Mouse (Mus musculus) forebrain, postnatal 0 days (tissue): Measurements from ENCODE around the gene Esrrg. TPM values are rescaled to one million over a fixed set of nuclear protein-coding genes. Genes with fewer than 3 reads are reported as not detected.
A peak's percentile ranks its signal among the peaks of the same experiment; 100 is the strongest.

ENCODE experiments used
- ATAC-seq: fragments of 200-750 bp; cut with Nextera tagmentation; 2 replicates; pipeline ENCODE4 v1.8.0; 2017; ENCODE audit warnings: mild to moderate bottlenecking, moderate library complexity
- DNase-seq: peaks from one replicate; pipeline ENCODE4 v3.0.0-alpha.2; 2015
- H3K27ac ChIP-seq: fragments of 300-500 bp; sonication (generic); 2 replicates; pipeline ENCODE4 v1.5.1; 2014; ENCODE audit warnings: low read depth, mild to moderate bottlenecking, antibody characterized with exemption, low read length, moderate library complexity, mixed read lengths
- H3K27me3 ChIP-seq: fragments of 300-500 bp; sonication (generic); 2 replicates; pipeline ENCODE4 v1.6.1; 2014; ENCODE audit warnings: mild to moderate bottlenecking, low read length, mixed read lengths; ENCODE audit not compliant: insufficient read depth
- H3K36me3 ChIP-seq: fragments of 300-500 bp; sonication (generic); 2 replicates; pipeline ENCODE4 v1.6.1; 2014; ENCODE audit warnings: mild to moderate bottlenecking, moderate library complexity; ENCODE audit not compliant: insufficient read depth
- H3K4me1 ChIP-seq: fragments of 300-500 bp; sonication (generic); 2 replicates; pipeline ENCODE4 v1.6.1; 2014; ENCODE audit warnings: antibody characterized with exemption; ENCODE audit not compliant: insufficient read depth
- H3K4me2 ChIP-seq: fragments of 300-500 bp; sonication (generic); 2 replicates; pipeline ENCODE4 v1.6.1; 2014; ENCODE audit warnings: low read depth, mild to moderate bottlenecking, moderate library complexity
- H3K4me3 ChIP-seq: fragments of 300-500 bp; sonication (generic); 2 replicates; pipeline ENCODE4 v1.5.1; 2014; ENCODE audit warnings: low read depth, low read length, mixed read lengths
- H3K9ac ChIP-seq: fragments of 300-500 bp; sonication (generic); 2 replicates; pipeline ENCODE4 v1.6.1; 2014; ENCODE audit warnings: mild to moderate bottlenecking
- H3K9me3 ChIP-seq: fragments of 300-500 bp; sonication (generic); 2 replicates; pipeline ENCODE4 v1.6.1; 2016; ENCODE audit warnings: low read length
- CTCF ChIP-seq: sonication (generic); IDR thresholded peaks from 2 replicates; pipeline ENCODE4 v1.5.1; 2016; ENCODE audit warnings: antibody characterized with exemption, control low read depth, low read depth
- WGBS: fragments of 180-500 bp; shearing (Covaris S2); extraction: QIAGEN DNeasy Blood & Tissue Kit; methylation state at CpG from one replicate; pipeline ENCODE4 v1.1.7; 2014; 5-methylcytosine and 5-hydroxymethylcytosine counted together
- polyA plus RNA-seq: library from polyadenylated mRNA; unstranded; fragments of >200 nt; fragmentation: Nextera tagmentation; extraction: Ambion mirVana; gene quantifications from 2 replicates; pipeline ENCODE4 v1.2.1, GENCODE M21; 2015
- total RNA-seq: library from RNA; depleted of rRNA; stranded (reverse); fragments of >200 nt; gene quantifications from 2 replicates; pipeline ENCODE4 v1.2.3, GENCODE M21; 2014

Esrrg gene
- total and polyA plus RNA-seq, 2 experiments from 2014 or later: 9.2 to 11.9 TPM

DNA sequence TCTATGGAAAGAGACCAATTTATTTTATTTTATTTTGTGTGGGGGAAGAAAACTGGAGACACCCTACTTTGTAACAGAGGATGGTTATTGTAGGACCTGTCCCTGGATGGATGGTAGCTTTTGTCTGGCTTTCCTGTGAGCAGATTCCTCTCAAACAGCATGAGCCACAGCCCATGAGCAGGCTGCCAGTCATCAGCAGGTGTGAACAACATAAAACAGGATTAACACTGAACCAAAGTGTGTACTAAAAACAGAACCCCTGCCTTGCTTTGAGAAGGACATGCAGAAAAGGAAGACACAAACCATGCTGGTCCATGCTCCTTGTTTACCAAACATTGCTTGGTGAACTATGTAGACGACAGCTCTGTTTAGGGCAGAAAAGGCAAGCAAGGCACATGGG lies 402.3 kb downstream of the Esrrg start:
- ATAC-seq (no peak), DNase-seq (no peak)
- H3K9ac ChIP-seq: no peak overlapping the region
- H3K27me3 ChIP-seq: no peaks in the 10 kb centered on the region
- no peak overlapping the region for H3K4me2 ChIP-seq
- H3K9me3 ChIP-seq: no peaks in the 10 kb centered on the region
- H3K4me3 ChIP-seq: no peak overlapping the region
- no peaks in the 10 kb centered on the region for H3K36me3 ChIP-seq
- TF ChIP-seq CTCF: no peak
- H3K4me1 ChIP-seq: no peaks in the 10 kb centered on the region
- 87% methylated on average over 1 of the region's 1 CpGs for WGBS
- H3K27ac ChIP-seq: no peak overlapping the region

DNA sequence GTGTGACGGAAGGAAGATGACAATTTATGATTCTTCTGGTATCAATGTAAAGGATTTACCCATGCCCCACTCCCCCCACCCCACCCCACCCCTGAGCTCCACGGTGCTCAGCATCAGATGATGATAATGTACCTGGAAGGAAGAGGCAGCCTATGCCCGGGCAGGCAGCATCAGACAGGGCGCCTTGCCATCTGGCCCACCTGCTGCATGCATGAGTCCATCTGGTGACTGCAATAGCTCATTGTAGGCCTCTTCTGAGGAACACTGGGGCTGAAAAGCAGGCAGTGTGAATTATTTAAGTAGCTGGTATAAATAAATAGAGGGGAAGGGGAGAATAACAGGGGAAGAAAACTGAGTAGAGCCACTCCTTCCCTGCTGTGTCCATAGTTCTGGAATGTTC lies 405.8 kb downstream of the Esrrg start:
- no peak for TF ChIP-seq CTCF

DNA sequence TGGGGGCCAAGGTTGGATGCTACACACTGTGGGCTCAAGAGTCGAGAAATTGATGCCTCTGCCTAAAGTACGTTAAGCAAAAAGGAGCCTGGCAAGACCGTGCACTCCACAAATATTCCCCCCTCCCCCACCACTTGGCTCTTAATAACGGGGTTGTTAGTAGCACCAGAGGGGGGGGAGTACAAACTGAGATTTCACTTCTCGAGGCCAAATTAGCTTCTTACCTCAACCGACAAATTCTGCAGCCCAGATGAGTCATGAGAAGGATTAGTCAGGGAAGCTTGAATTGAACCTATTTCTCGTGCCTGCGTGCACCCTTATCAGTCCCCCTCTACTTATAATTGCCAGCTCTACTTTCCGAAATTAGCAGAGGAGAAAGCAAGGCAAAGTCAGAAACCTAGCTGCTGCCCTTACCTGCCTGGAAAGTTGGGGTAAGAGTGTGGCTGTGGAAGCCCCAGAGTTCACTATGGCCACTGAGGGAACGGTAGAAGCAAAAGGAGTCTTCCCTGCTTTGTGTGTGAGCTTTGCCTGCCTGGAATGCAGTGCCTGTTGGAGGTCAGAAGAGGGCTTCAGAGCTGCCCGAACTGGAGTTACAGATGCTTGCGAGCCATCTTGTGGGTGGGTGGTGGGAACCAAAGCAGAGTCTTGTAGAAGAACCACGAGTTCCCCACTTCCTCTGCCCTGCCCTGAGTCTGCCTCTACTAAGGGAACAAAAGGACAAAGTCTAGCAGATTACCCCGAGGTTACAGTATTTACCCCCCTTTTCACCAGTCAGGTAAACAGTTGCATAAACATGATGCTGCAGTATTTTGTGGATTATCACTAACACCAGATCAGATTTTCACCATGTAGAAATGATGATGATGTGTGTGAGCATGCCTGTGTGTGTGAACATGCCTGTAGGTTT lies 409.6 kb downstream of the Esrrg start:
- no peak overlapping the region for H3K4me3 ChIP-seq
- no peaks in the 10 kb centered on the region for H3K9me3 ChIP-seq
- TF ChIP-seq CTCF: no peak
- ATAC-seq (no peak), DNase-seq (no peak)
- H3K4me2 ChIP-seq: no peak overlapping the region
- no peaks in the 10 kb centered on the region for H3K4me1 ChIP-seq
- no peak overlapping the region for H3K27ac ChIP-seq
- 40% methylated on average over 14 of the region's 14 CpGs for WGBS
- no peak overlapping the region for H3K9ac ChIP-seq
- H3K36me3 ChIP-seq: no peaks in the 10 kb centered on the region
- no peaks in the 10 kb centered on the region for H3K27me3 ChIP-seq

More for the DNA sequence above, 405.8 kb downstream of the Esrrg start:
- Histone ChIP-seq H3K4me2 (no peak overlapping the region), H3K9me3 (no peaks in the 10 kb centered on the region), H3K27me3 (no peaks in the 10 kb centered on the region), H3K9ac (no peak overlapping the region), H3K27ac (no peak overlapping the region), H3K4me1 (no peaks in the 10 kb centered on the region), H3K36me3 (no peaks in the 10 kb centered on the region), H3K4me3 (no peak overlapping the region)
- 52% methylated on average over 4 of the region's 4 CpGs for WGBS
- ATAC-seq (no peak), DNase-seq (no peak)

DNA sequence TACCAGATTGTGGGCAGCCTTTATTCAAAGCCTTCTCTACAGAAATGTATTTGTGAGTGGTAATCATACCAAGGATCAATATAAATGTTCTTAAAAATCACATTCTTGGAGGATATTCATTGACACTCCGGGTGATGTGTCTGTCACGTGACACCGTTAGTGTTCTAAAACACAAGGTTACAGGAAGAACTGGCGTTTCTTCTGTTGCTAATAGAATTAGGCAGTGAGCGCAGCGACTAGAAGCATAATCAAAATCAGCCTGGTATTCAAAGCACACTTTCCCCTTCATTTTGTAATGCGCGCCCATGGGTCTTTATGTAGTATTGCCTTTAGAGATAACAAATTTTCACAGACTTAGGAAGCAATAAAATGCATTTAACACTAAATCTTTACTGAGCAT lies 420.6 kb downstream of the Esrrg start:
- H3K36me3 ChIP-seq: no peaks in the 10 kb centered on the region
- no peaks in the 10 kb centered on the region for H3K9me3 ChIP-seq
- DNase-seq: no peak
- no peak overlapping the region for H3K4me2 ChIP-seq
- no peaks in the 10 kb centered on the region for H3K4me1 ChIP-seq
- no peak for TF ChIP-seq CTCF
- ATAC-seq: no peak
- no peak overlapping the region for H3K9ac ChIP-seq
- WGBS: 40% methylated on average over 8 of the region's 8 CpGs
- no peak overlapping the region for H3K27ac ChIP-seq
- no peaks in the 10 kb centered on the region; the same call in 1 of the 2 replicates for H3K27me3 ChIP-seq
- no peak overlapping the region for H3K4me3 ChIP-seq

DNA sequence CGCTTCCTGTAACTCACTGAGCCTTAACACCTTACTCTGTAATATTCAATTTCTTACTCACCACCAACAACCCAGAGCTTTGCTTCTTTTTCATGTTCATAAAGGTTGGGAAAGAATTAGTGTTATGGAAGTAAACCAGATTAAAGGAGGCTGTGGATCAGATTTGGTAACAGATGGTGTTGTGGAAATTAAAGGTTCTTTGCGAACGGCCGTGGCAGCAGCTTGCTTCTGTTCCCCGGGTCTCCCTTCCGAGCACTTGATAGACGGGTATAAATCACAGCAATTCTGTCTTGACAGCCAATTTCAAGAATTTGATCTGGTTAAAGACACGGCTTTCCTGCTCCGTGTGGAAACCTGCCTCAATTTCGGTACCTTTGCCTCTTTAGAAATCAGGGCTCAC lies 421.5 kb downstream of the Esrrg start:
- Histone ChIP-seq H3K4me3 (no peak overlapping the region), H3K9me3 (no peaks in the 10 kb centered on the region), H3K4me2 (no peak overlapping the region), H3K4me1 (no peaks in the 10 kb centered on the region), H3K27me3 (no peaks in the 10 kb centered on the region; the same call in 1 of the 2 replicates), H3K36me3 (no peaks in the 10 kb centered on the region), H3K27ac (no peak overlapping the region), H3K9ac (no peak overlapping the region)
- TF ChIP-seq CTCF: no peak
- 31% methylated on average over 10 of the region's 10 CpGs for WGBS
- ATAC-seq: no peak
- DNase-seq: no peak

DNA sequence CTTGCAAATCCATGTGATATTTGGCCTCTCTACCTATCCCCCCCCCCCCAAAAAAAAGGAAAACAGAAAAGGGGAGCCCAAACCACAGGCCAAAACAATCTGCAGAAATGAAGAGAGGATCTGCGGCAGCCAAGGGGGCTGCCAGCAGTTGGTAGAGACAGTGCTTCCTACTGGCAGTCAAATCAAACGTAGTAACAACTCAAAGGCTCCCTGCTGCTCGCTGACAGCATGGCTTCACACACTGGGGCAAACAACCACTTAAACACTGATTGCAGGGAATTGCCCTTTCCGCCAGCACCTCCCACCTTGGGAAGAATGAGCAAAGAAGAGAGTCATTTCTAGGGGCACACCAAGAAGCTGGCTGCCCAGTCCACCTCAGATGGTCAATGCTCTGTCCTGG lies 422.7 kb downstream of the Esrrg start:
- 0 out of 2 replicates have a peak, but pooled peaks have one; percentile 9 for TF ChIP-seq CTCF
- no peak for DNase-seq
- Histone ChIP-seq H3K9ac (no peak overlapping the region), H3K36me3 (no peaks in the 10 kb centered on the region), H3K27me3 (no peaks in the 10 kb centered on the region; the same call in 1 of the 2 replicates), H3K9me3 (no peaks in the 10 kb centered on the region), H3K4me3 (no peak overlapping the region), H3K4me1 (no peaks in the 10 kb centered on the region), H3K27ac (no peak overlapping the region), H3K4me2 (no peak overlapping the region)
- 20% methylated on average over 4 of the region's 4 CpGs for WGBS
- peak; percentile 36; the same call in 1 of the 2 replicates for ATAC-seq

DNA sequence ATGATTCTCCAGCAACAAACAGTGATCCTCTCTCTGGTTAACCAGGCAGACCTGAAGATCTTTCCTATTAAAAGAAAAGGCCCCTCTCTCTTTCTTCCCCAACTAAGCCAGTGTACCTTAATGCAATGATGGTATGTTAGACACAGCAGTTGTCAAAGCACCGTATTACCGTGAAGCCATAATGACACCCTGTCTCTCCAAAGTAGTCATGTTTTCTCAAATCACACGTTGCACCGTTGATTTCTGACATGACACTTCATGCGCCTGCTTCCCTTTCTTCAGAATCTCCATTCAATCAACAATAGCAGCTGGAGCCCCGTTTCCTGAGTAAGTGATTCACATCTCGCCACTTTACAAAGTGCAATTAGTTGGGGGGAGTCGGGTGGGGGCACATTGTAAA lies 427.4 kb downstream of the Esrrg start:
- no peak for DNase-seq
- no peak overlapping the region for H3K9ac ChIP-seq
- no peak for TF ChIP-seq CTCF
- H3K9me3 ChIP-seq: no peaks in the 10 kb centered on the region
- no peaks in the 10 kb centered on the region for H3K4me1 ChIP-seq
- no peak overlapping the region for H3K27ac ChIP-seq
- H3K4me3 ChIP-seq: no peak overlapping the region
- no peak overlapping the region for H3K4me2 ChIP-seq
- WGBS: 32% methylated on average over 8 of the region's 8 CpGs
- ATAC-seq: peak; percentile 40; the same call in 1 of the 2 replicates
- H3K27me3 ChIP-seq: no peaks in the 10 kb centered on the region
- no peaks in the 10 kb centered on the region for H3K36me3 ChIP-seq
